In genomic region chr15:98675634-98676250, GRCm38 (mm10) we compare ENCODE assay signal across 9 mouse cellular contexts. TPM values are rescaled to one million over a fixed set of nuclear protein-coding genes. Genes with fewer than 3 reads are reported as not detected.
DNase-seq lines count a peak whose midpoint lies in the region; ATAC-seq lines count a peak whose summit lies in the region.
"Had no signal": no experiment of that assay in that cellular context is flagged by ENCODE, and none has a peak within 500 bp of the region (broad histone marks: within the 10 kb centered on the region; RNA-seq: fewer than 3 reads in every experiment).

No protein-coding gene starts in this region.

- peak overlapping the region; percentile 68 for H3K9ac ChIP-seq in heart, embryonic 12.5 days
- peak overlapping the region; percentile 46; the same call in 1 of the 2 replicates for H3K9ac ChIP-seq in embryonic facial prominence, embryonic 13.5 days
- no peak overlapping the region for H3K9ac ChIP-seq in limb, embryonic 12.5 days (replicated peaks)

- 10% methylated on average over 14 of the region's 14 CpGs for WGBS in heart, embryonic 12.5 days
- WGBS in embryonic facial prominence, embryonic 13.5 days, result 9% methylated on average over 14 of the region's 14 CpGs
- WGBS in limb, embryonic 12.5 days, result 6% methylated on average over 14 of the region's 14 CpGs

- no peaks in the 10 kb centered on the region for H3K9me3 ChIP-seq in heart, embryonic 12.5 days (replicated peaks)
- H3K9me3 ChIP-seq in embryonic facial prominence, embryonic 13.5 days, result no peaks in the 10 kb centered on the region
- H3K9me3 ChIP-seq in limb, embryonic 12.5 days, result no peaks in the 10 kb centered on the region

- H3K27ac ChIP-seq in heart, embryonic 12.5 days (ENCODE audit: poor library complexity, severe bottlenecking), result no peak overlapping the region
- no peak overlapping the region for H3K27ac ChIP-seq in embryonic facial prominence, embryonic 13.5 days
- H3K27ac ChIP-seq in limb, embryonic 12.5 days, result no peak overlapping the region

- H3K27me3 ChIP-seq in heart, embryonic 12.5 days (replicated peaks), result peaks cover 42% of the 10 kb centered on the region
- H3K27me3 ChIP-seq in embryonic facial prominence, embryonic 13.5 days, result peaks cover 62% of the 10 kb centered on the region
- peaks cover 75% of the 10 kb centered on the region for H3K27me3 ChIP-seq in limb, embryonic 12.5 days
- H3K27me3 ChIP-seq: Patski had no signal

- no peak for DNase-seq in heart, postnatal 4 days
- DNase-seq in 3T3-L1 (ENCODE audit: low read depth, low spot score), result peak; percentile 41
- no peak for DNase-seq in urinary bladder, adult 2 months (ENCODE audit: low spot score)
- no peak for DNase-seq in cerebellum, adult 9-10 months

- H3K4me1 ChIP-seq in heart, embryonic 12.5 days (replicated peaks), result peaks cover 42% of the 10 kb centered on the region
- H3K4me1 ChIP-seq in embryonic facial prominence, embryonic 13.5 days, result peaks cover 22% of the 10 kb centered on the region
- H3K4me1 ChIP-seq in limb, embryonic 12.5 days (replicated peaks), result peaks cover 18% of the 10 kb centered on the region

- ATAC-seq in heart, embryonic 12.5 days (ENCODE audit: insufficient number of reproducible peaks, low FRiP score), result no peak
- no peak for ATAC-seq in embryonic facial prominence, embryonic 13.5 days (ENCODE audit: insufficient number of reproducible peaks, insufficient read depth, low FRiP score, low TSS enrichment, low read depth)
- ATAC-seq in limb, embryonic 12.5 days (ENCODE audit: insufficient number of reproducible peaks, insufficient read depth, low FRiP score, low TSS enrichment, low read depth), result no peak
- ATAC-seq in activated CD4-positive, CD25-positive, alpha-beta regulatory T cell, adult 4 months, result no peak

- H3K4me3 ChIP-seq in heart, embryonic 12.5 days, result peak overlapping the region; percentile 51
- peak overlapping the region; percentile 22; the same call in 1 of the 2 replicates for H3K4me3 ChIP-seq in embryonic facial prominence, embryonic 13.5 days
- 0 out of 2 replicates have a peak overlapping the region, but pooled peaks have one; percentile 12 for H3K4me3 ChIP-seq in limb, embryonic 12.5 days (replicated peaks)

- H3K36me3 ChIP-seq in heart, embryonic 12.5 days, result no peaks in the 10 kb centered on the region
- no peaks in the 10 kb centered on the region for H3K36me3 ChIP-seq in embryonic facial prominence, embryonic 13.5 days
- H3K36me3 ChIP-seq in limb, embryonic 12.5 days, result no peaks in the 10 kb centered on the region

- peak overlapping the region; percentile 98 for H3K4me2 ChIP-seq in heart, embryonic 12.5 days
- peak overlapping the region; percentile 38 for H3K4me2 ChIP-seq in embryonic facial prominence, embryonic 13.5 days
- H3K4me2 ChIP-seq in limb, embryonic 12.5 days, result peak overlapping the region; percentile 22

RNA-seq across cellular contexts. Expression of gene Rnd1, which starts 1.5 kb away (rescaled TPM):
- polyA plus RNA-seq in heart, embryonic 12.5 days (2016; fragmentation: Nextera tagmentation; extraction: Ambion mirVana), result 0.91 and 1.1 TPM in 2 replicates
- 1 to 10 TPM; 1.5 TPM for total RNA-seq in heart, postnatal 4 days (2021)
- 0.50 and 0.59 TPM in 2 replicates for polyA plus RNA-seq in embryonic facial prominence, embryonic 13.5 days (2015; fragmentation: Nextera tagmentation; extraction: Ambion mirVana)
- polyA plus RNA-seq in limb, embryonic 12.5 days (2016; fragmentation: Nextera tagmentation; extraction: Ambion mirVana), result 0.24 and 0.54 TPM in 2 replicates
- polyA plus RNA-seq in urinary bladder, adult 2 months (2012; rRNA removed), result 2.1 and 3.0 TPM in 2 replicates
- polyA plus RNA-seq in activated CD4-positive, CD25-positive, alpha-beta regulatory T cell, adult 4 months (2017; shearing (Covaris generic)), result 1 to 10 TPM in 1 of 2 experiments, under 1 TPM in 1; 0.50 to 1.5 TPM

RNA-seq across cellular contexts. Expression of gene Ddx23, which starts 13.0 kb away (rescaled TPM):
- 15.0 and 16.4 TPM in 2 replicates for polyA plus RNA-seq in heart, embryonic 12.5 days (2016; fragmentation: Nextera tagmentation; extraction: Ambion mirVana)
- total RNA-seq in heart, postnatal 4 days (2021), result 10 to 100 TPM; 57.6 to 59.6 TPM
- 34.5 and 35.4 TPM in 2 replicates for polyA plus RNA-seq in embryonic facial prominence, embryonic 13.5 days (2015; fragmentation: Nextera tagmentation; extraction: Ambion mirVana)
- polyA plus RNA-seq in limb, embryonic 12.5 days (2016; fragmentation: Nextera tagmentation; extraction: Ambion mirVana), result 24.5 and 31.5 TPM in 2 replicates
- polyA plus RNA-seq in urinary bladder, adult 2 months (2012; rRNA removed), result 34.0 and 45.1 TPM in 2 replicates
- 10 to 100 TPM; 22.8 to 27.3 TPM for polyA plus RNA-seq in activated CD4-positive, CD25-positive, alpha-beta regulatory T cell, adult 4 months (2017; shearing (Covaris generic))

RNA-seq across cellular contexts. Expression of gene Ccdc65, which starts 32.3 kb away (rescaled TPM):
- polyA plus RNA-seq in heart, embryonic 12.5 days (2016; fragmentation: Nextera tagmentation; extraction: Ambion mirVana), result 0.33 and 0.62 TPM in 2 replicates
- under 1 TPM; 0.38 to 0.55 TPM for total RNA-seq in heart, postnatal 4 days (2021)
- polyA plus RNA-seq in embryonic facial prominence, embryonic 13.5 days (2015; fragmentation: Nextera tagmentation; extraction: Ambion mirVana), result 0.94 and 1.3 TPM in 2 replicates
- polyA plus RNA-seq in limb, embryonic 12.5 days (2016; fragmentation: Nextera tagmentation; extraction: Ambion mirVana), result 0.50 and 0.70 TPM in 2 replicates
- 3.1 and 4.5 TPM in 2 replicates for polyA plus RNA-seq in urinary bladder, adult 2 months (2012; rRNA removed)
- polyA plus RNA-seq in activated CD4-positive, CD25-positive, alpha-beta regulatory T cell, adult 4 months (2017; shearing (Covaris generic)), result under 1 TPM in 1 of 2 experiments, not detected in 1; 0.62 TPM

RNA-seq across cellular contexts. Expression of gene Cacnb3, which starts 45.1 kb away (rescaled TPM):
- polyA plus RNA-seq in heart, embryonic 12.5 days (2016; fragmentation: Nextera tagmentation; extraction: Ambion mirVana), result 9.5 and 10.3 TPM in 2 replicates
- 10 to 100 TPM; 15.5 to 15.8 TPM for total RNA-seq in heart, postnatal 4 days (2021)
- polyA plus RNA-seq in embryonic facial prominence, embryonic 13.5 days (2015; fragmentation: Nextera tagmentation; extraction: Ambion mirVana), result 55.6 and 55.7 TPM in 2 replicates
- polyA plus RNA-seq in limb, embryonic 12.5 days (2016; fragmentation: Nextera tagmentation; extraction: Ambion mirVana), result 43.1 and 44.3 TPM in 2 replicates
- 75.2 and 79.8 TPM in 2 replicates for polyA plus RNA-seq in urinary bladder, adult 2 months (2012; rRNA removed)
- polyA plus RNA-seq in activated CD4-positive, CD25-positive, alpha-beta regulatory T cell, adult 4 months (2017; shearing (Covaris generic)), result under 1 TPM in 1 of 2 experiments, not detected in 1; 0.19 TPM

RNA-seq across cellular contexts. Expression of gene Fkbp11, which starts 52.3 kb away (rescaled TPM):
- polyA plus RNA-seq in heart, embryonic 12.5 days (2016; fragmentation: Nextera tagmentation; extraction: Ambion mirVana), result 13.2 and 17.8 TPM in 2 replicates
- 10 to 100 TPM; 11.0 to 12.8 TPM for total RNA-seq in heart, postnatal 4 days (2021)
- polyA plus RNA-seq in embryonic facial prominence, embryonic 13.5 days (2015; fragmentation: Nextera tagmentation; extraction: Ambion mirVana), result 40.9 and 48.3 TPM in 2 replicates
- 25.4 and 28.0 TPM in 2 replicates for polyA plus RNA-seq in limb, embryonic 12.5 days (2016; fragmentation: Nextera tagmentation; extraction: Ambion mirVana)
- 11.7 and 15.9 TPM in 2 replicates for polyA plus RNA-seq in urinary bladder, adult 2 months (2012; rRNA removed)
- 1 to 10 TPM; 1.3 to 1.7 TPM for polyA plus RNA-seq in activated CD4-positive, CD25-positive, alpha-beta regulatory T cell, adult 4 months (2017; shearing (Covaris generic))

Comparison
In these comparisons a context has a peak if more than half of its experiments do, and no peak if none do; other contexts are left out.
1. H3K4me2 ChIP-seq: peak in every context shown above with its lines; median percentile 98 in heart, embryonic 12.5 days; 38 in embryonic facial prominence, embryonic 13.5 days; 22 in limb, embryonic 12.5 days.